Mouse (Mus musculus): ENCODE measurements around the gene Elk3. TPM values are rescaled to one million over a fixed set of nuclear protein-coding genes. Genes with fewer than 3 reads are reported as not detected.

Elk3 gene
- total RNA-seq, 2 experiments from 2014 or later = 42.0 to 53.5 TPM

DNA sequence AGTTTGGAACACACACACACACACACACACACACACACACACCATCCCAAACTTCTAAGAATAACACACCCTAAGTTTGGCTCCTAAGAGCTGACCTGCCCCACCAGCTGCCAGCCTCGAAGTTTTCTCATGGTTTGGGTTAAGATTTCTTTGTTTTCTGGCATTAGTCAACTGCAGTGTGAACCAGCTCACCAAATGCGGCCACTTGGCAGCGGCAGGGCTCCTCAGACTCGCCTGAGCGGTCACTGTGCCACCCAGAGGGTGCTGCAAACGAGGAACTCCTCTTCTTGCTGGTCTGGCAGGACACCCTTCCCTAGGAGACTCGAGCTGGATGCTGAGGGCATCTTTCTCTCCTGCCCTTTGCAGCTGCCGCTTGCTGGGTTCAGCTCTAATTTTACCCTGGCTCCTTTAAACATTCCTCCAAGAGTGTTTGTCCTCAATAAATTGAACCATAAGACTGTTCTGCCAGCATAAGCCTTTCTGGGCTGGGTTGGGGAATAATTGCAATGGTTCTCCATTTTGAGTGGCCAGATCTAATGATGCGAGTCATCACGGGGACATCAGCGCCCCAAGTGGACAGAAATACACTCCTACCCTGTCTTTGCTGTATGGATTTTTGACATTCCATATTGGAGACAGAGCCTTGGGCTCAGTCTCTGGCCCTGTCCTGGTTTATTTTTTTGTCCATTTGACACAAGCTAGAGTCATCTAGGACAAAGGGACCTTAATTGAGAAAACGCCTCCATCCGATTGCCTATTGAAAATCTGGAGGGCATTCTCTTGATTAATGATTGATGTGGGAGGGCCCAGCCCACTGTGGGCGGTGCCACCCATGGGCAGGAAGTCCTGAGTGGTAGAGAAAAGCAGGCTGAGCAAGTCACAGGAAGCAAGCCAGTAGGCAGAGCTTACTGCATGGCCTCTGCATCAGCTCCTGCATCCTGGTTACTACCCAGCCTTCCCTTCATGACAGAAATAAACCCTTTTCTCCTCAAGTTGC is 37.7 kb downstream of the Elk3 start:
- DNase-seq = no peak
- intact Hi-C loops (cut with DNase I) = no loop called here

DNA sequence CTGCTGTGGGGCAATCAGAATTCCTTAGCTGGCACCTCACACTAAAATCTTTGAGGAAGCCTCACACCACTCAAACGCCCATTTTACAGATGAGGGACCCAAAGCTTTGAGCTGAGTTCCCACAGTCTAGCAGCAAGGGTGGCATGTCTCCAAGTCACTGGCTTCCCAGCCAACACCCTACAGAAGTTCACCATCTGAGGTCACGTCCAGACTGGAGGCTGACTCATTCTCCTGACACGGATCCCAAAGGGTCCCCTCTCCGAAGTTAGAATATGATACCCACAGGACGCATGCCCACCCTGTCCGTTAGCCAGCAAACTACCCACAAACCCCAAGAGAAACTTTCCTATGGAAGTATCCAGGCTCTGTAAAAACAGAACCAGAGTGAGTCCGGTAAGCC is 39.1 kb downstream of the Elk3 start:
- intact Hi-C loops (cut with DNase I) = no loop called here
- no peak for DNase-seq

DNA sequence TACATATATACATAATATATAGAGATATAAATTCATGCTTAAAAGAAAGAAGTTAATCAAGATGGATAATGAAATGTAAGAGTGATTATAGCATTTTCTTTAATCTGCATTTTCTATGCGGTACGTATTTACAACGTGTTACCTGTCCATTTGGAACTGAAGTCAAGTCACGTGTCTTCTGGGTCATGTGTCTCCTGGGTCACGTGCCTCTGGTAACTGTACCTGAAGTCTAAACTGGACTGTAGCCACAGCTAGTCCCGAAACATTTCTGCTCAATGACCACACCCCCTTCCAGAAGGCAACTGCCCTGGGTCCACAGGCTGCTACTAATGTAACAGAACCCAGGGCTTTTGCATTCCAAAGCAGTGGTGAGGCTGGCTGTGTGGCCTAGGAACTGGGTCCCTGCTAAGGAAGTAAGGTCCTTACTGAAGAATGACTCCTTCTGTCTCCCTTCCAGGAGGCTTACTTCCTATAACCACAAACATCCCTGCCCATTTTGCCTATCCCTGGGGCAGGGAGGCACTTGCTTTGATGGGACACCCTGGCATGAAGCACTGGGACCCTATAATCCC is 40.0 kb downstream of the Elk3 start:
- DNase-seq = no peak
- intact Hi-C loops (cut with DNase I) = no loop called here

DNA sequence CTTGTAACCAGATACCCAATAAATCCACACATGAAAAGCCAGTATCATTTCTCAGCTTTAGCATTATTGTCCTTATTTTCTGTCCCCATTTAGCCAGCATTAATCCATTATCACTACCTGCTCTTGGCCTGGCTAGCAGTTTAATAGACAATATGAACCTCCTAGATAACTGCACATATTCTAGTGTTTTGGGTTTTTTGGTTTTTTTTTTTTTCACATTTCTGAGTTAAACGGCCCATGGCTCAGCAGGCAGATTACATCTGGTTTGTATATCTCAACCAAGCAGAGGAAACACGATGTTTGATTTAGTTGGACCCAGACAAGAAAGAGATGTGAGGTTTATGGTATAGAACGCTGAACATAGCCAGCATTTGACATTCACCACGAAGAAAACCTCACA is 41.2 kb downstream of the Elk3 start:
- intact Hi-C loops (cut with DNase I) = no loop called here
- no peak for DNase-seq

DNA sequence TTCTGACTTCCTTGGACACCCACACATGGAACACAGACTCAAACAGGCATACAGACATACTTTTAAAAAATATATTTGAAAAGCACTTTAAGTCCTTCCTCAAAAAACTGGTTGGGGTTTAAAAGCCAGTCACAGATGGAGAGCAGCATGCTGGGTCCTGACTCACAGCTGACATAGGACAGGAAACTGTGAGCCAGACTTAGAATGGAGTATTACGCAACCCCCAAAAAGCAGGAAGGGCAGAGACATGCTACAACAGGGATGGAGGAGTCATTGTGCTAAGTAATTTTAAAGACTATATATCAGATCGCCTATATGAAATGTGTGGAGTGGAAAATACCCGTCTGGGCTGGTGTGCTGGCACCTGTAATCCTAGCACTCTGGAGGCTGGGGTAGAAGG is 42.6 kb downstream of the Elk3 start:
- intact Hi-C loops (cut with DNase I) = no loop called here

DNA sequence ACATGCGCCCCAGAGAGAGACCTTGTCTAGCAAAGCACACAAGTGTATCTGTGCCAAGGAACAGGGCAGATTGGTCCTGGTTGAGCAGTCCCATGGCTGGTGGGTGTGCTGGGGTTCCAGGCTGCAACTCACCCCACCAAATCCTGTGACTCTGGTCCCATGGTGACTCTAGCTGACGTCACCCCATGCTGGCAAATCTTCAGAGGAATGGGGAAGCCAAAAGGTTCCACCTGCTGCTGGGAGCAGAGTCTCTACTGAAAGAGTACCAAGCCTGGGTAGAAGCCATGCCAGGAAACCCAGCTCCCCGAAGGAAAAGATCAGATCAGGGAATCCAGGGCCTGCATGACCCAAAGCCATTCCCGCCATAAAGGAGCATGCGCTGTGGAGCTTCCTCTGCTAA is 43.4 kb downstream of the Elk3 start:
- no peak for DNase-seq
- intact Hi-C loops (cut with DNase I) = no loop called here

More for the DNA sequence above, 42.6 kb downstream of the Elk3 start:
- no peak for DNase-seq

DNA sequence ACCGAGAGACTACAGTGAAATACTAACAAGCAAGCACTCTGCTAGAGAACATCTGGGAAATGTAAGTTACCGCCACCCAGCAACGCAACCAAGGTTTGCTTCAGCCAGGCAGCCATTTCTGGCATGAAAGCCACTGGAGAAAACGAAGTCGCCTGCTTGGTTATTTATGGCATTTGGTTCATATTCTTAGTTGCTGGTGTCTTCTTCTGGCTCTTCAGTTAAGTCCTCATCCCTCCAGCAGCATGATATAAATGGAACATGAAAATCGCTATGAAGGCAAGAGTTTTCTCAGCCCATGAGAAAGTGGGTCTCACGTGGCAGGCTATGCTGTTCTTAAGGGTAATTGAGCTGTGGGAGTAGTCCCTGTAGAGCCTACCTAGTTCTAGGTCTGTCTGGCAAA is 44.4 kb downstream of the Elk3 start:
- DNase-seq = no peak
- intact Hi-C loops (cut with DNase I) = no loop called here

DNA sequence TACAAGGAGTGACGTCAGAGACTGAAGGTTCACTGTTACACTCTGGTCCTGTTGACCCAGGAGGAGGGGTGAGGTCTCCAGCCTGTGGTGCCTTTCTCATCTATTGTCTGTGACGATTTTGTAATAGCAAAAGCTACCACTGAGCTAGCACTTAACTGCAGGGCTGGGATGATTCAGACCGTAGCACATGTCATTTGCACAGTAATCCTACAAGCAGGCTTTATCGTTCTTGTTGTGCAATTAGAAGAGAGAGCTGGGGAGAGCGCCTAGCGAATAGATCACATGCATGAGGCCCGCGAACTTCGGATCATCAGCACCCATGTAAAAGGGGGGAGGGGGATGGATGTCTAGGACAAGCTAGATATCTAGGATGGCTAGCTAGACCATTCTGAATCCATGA is 45.1 kb downstream of the Elk3 start:
- intact Hi-C loops (cut with DNase I) = no loop called here
- no peak for DNase-seq

DNA sequence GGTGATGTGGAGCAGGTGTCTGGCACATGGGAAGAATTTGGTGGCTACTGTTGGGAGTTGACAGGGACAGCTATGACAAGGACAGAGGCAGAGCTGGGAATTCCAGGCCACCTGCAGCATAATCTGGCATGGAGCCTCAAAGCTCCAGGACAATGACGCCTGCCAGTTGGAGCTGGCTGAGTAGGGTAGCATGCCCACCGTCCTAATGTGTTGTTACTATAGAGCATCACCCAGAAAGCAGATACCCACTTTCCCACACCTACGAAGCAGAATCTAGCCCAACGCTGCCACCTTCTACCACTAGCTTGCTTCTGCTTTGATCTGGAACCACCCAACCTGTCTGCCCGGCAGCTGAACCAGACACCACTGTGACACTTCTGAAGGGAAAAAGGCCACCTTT is 46.9 kb downstream of the Elk3 start:
- intact Hi-C loops (cut with DNase I) = no loop called here

DNA sequence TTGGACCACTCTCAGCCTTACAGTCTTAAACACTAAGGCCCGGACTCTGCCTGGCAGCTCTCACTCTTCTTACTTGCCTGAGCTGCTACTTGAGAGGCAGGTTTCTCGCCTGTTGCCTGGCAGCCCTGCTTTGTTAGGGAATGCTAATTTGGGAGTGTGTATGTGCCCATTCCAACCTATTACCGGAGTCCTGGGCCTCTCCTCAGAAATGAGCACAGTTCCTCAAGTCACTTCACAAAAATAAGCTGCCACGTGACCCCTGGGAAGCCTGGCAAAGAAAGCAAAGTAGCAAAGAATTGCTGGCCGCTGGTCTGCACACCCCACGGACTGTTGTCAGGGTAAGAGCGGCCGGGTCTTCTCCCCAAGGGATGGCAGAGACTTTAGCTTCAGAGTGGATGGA is 47.5 kb downstream of the Elk3 start:
- no peak for DNase-seq
- intact Hi-C loops (cut with DNase I) = no loop called here

More for the DNA sequence above, 46.9 kb downstream of the Elk3 start:
- DNase-seq = no peak

DNA sequence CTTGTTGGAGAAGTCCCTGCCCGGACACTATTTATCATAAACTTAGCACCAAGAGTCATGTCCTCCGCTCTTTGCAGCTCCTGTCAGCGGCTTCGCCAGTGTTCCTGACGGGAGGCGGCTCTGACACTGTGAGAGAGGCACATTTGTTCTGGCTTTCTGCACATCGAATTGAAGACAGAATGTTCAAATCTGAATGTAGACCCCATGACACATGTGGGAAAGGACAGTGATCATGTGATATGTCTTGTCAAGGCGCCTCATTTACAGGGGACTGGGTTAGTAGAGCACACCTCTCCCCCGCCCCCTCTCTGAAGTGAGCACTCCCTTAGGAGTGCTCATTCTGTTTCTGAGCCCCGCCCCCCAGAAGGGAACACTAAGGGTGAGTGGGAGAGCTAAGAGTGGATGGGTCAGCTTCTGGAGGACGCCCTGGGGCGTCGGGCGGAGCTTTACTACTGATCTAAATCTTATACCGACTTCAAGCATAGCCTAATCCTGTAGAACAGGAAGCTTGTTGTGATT is 48.9 kb downstream of the Elk3 start:
- DNase-seq = no peak
- intact Hi-C loops (cut with DNase I) = loop anchor here (2.0 kb wide), 1 partner anchor 15 kb away; no protein-coding TSS in a partner anchor

DNA sequence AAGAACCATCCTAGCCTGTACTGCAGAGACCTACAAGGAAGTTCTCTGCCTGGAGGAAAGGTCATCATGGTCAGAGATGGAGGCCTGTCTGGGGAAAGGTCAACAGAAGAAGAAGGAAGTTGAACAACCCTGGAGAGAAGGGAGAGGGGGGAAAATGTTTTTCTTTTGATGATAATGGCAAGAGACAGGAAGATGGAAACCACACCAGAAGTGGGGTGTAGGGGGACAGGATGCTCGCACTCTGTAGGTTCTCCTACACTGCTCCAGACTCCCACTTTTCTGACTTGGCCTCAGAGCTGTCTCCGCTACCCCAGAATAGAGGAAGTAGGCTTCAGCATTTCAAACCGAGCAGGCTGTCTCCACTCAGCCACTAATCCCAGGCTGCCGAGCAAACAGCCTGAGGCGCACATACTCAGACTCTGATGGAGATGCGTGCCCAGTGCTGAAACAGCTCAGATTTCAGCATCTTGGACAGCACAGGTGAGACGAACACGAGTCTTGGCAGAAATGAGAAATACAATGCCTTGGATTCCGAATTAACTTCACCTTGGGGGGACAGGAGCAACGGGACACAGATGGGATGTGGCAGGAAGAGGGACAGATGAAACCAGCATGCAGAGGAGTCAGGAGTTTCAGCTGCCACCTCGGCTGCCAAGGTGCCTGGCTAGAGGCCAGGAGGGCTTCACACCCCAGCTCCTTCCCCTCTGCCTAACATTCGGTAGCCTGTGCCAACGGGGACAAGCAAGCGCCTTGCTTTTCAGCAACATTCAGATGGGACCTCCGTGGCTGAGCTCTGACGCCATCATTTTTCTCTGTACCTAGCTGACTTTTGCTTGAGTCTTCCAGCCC is 49.6 kb downstream of the Elk3 start:
- DNase-seq = no peak
- intact Hi-C loops (cut with DNase I) = loop anchor here (2.0 kb wide), 1 partner anchor 15 kb away; no protein-coding TSS in a partner anchor

DNA sequence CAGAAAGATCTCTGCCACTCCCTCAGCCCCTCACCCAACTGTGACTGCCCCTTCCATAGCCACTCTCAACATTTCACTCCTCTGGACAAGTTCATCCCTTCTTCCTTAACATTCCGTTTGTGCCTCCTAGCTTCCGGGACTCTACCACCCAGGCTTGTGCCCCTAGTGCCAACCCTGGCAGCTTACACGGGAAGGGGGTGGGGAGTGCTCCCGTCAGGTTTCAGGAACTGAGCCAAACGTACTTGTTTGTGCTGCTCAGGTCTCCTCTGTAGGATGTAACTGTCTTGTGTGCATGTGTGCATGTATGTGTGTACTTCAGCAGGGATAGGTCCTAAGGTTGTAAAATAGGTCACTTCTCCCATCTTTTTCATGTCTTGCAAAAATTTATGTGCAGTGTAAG is 51.1 kb downstream of the Elk3 start:
- DNase-seq = no peak
- intact Hi-C loops (cut with DNase I) = loop anchor here (2.0 kb wide), 1 partner anchor 17 kb away; no protein-coding TSS in a partner anchor

DNA sequence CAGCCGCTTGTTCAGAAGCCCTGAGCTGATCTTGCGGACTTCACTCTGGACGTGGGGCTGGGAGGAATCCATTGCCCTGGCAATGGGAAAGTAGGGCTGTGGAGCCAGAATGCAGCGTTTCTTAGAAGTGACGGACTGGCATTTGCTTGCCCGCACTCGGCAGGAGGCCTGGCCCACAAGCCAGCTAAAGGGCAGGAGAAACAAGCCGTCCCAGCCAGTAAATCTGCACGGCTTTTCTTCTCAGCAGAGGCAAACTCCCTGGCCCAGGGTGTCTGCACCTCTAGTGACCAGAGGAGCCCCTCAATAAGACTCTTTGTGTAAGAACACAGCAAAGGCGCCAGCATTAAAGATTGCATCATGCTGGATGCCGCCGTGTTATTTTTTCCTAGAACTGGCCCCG is 55.6 kb downstream of the Elk3 start:
- intact Hi-C loops (cut with DNase I) = no loop called here

DNA sequence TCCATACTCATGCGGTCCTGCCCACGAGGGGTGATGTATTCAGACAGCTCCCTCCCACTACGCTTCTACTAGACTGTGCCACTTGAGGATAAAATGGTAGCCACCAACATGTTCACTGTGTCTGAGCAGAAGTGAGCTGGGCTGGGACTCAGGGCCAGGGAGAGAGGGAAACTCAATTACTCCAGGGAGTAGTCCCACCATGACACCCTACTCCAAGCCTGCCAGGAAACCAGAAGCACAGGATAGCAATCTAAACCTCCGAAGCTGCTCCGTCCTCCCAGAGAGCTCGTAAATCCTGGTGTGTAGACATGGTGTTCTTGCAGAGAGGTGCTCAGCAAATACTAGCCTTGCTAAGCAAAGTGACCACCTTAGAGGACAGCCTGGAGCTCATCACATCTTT is 57.8 kb downstream of the Elk3 start:
- intact Hi-C loops (cut with DNase I) = no loop called here
- no peak for DNase-seq

More for the DNA sequence above, 55.6 kb downstream of the Elk3 start:
- DNase-seq = no peak

DNA sequence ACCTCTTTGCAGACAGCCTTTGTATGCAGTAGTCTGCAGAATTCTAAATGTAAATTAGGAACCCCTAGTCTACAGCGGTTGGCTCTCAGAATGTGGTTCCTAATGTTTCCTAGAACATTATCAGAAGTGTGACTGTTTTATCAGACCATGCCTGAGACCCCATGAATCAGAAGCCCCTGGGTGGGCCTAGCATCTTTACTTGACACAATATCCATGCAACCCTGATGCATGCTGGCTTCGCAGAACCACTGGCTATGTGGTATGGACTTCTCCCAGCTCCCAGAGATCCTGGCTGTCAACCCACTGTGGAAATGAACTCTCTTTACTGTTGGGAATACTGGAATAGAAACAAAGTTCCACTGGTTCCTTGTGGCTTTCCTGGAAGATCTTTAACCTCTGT is 58.3 kb downstream of the Elk3 start:
- no peak for DNase-seq
- intact Hi-C loops (cut with DNase I) = no loop called here

DNA sequence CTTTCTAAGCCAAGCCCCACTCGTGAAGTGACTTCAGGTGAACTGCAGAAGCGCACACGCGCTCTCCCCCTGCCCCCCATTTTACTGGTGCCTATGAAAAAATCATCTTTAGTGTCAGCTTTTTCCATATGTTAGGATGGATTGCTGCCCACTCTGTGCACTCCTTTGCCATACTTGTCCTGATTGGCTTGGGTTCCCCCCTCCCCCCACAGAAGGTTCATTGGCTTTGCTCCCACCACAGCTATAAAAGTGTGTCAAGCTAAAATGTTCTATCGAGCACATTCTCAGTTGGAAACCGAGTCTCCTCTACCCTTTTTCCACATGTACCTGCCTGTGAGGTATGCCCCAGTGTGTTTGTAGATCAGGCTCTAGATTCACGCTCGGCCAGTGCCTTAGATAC is 59.5 kb downstream of the Elk3 start:
- intact Hi-C loops (cut with DNase I) = no loop called here
- DNase-seq = no peak

DNA sequence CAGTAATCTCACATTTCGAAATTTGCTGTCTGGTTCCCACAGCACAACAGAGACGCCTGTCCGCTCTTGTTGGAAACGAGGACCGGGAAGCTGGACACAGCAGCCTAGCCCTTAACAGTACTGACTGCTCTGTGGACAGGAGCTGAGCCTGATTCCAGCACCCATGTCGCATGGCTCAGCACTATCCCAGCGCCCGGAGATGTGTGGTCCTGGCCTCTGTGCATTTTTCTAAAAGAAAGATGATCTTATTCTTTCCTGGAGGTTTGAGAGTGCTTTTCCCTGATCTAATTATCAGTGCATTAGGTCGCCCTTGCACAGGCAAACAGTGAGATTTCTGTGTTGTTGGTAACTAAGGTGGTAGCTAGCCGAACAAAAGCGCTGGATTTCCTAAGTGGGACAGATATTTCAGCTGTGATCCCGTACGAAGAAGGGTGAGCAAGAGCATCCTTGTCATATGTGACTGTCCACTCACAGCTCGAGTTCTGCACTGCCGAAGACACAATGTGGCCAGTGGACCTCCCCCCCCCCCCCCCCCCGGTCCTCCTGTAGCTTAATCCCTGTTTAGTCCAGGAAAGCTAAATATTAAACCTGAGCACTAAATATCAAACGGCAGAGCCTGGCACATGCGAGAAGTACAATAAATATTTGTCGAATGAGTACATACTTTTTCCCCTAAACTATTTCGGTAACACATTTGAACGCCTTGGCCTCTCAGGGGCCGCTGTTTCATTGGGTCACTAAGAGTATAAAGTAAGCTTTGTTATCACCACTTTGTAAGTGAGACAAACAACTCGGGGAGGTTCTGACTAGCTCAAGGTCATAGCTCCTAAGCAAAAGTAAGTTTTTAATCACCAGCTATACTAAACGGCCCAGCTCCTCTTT is 60.3 kb downstream of the Elk3 start:
- no peak for DNase-seq
- intact Hi-C loops (cut with DNase I) = no loop called here

DNA sequence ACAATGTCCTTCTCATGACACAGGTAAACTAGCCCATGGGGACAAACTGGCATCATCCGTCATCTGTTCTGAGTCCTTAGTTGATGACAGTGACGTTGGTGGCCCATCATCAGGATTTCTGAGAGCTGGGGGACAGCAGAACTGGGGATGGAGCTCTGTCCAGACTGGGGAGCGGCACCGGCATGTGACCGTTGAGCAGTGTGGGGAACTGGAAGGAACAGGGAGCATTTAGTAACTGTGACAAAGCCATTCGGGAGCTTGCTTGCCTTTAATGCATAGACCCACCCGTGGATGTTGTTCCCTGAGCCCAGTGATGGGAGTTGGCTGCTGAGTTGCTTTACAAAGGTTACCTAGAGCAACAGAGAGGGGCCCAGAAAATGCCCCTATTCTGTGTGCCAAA is 61.0 kb downstream of the Elk3 start:
- DNase-seq = no peak
- intact Hi-C loops (cut with DNase I) = no loop called here

DNA sequence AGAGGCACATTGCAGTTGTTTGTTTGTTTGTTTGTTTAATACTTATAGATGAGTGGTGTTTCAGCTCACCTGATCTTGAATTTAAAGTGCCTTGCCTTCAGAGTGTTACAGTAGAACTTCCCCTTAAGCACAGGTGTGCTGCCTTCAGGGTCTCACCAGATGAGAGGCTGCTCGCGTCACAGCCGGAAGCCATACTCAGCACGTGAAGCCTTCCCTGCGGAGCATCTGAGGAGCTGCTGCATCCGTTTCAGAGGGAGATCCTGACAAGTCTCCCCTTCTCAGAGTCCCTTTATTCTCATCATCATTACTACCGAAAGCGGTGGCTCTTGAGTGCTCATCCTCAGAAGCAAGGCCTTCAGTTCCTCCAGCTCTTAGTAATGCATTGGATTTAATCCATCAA is 62.5 kb downstream of the Elk3 start:
- intact Hi-C loops (cut with DNase I) = no loop called here
- DNase-seq = no peak

Data from heart, postnatal 36 days (tissue).